Mouse (Mus musculus) gastrocnemius, postnatal 10 days (tissue): ENCODE results near the gene Gpr156. TPM values are rescaled to one million over a fixed set of nuclear protein-coding genes. Genes with fewer than 3 reads are reported as not detected.
"Not testable (repeated sequence)": the region's sequence is repeated elsewhere in the genome, so short reads cannot be mapped to it uniquely, and the experiment has no call there.

Experiments used
- DNase-seq: peaks from one replicate; pipeline ENCODE4 v3.0.0; 2021; ENCODE audit warnings: mixed read lengths
- total RNA-seq, 2 experiments: library from RNA; stranded (reverse); gene quantifications; 2 replicates each; pipeline ENCODE4 v1.2.3; 2021

The Gpr156 gene
- total RNA-seq, 2 experiments from 2014 or later: 0.90 to 1.1 TPM

- no peak for DNase-seq
Observed at GRCm38 (mm10) chr16:38000178-38000577, 83.9 kb downstream of the Gpr156 start.

DNA sequence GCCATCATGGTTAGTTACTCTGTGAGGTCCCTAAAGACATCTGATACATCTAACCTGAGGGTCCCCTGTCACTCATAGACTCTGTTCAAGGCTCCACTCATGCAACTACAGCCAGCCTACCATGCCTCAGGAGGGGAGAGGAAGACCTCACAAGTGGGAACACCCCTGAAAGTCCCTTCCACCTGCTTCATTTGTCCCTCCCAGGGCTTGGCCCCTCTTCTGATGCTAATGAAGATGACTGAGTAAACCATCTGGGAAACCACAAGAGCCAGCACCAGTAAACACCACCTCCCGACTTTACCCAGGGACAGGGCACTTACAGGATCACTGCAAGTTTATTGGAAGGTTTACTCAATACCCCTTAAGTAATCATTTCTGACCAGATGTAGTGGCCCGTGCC is 85.5 kb downstream of the Gpr156 start:
- no peak for DNase-seq

DNA sequence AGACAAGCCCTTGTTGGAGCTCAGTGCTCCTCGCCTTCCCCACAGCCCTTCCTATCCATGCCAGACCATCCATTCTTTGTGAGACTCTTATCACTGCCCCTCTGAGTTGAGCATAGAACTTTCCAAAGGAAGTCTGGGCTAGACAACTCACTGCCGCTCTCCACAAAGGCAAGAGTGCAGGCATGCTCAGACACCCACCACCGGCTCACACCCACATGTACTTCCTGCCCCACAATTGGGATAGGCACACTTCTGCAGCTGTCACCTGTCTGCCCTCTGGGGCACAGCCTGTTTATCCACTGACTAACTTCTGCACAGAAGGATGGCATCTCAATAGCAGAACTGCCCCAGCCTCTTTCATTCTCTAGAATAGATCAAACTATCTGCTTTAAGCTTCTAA is 86.2 kb downstream of the Gpr156 start:
- DNase-seq: no peak

DNA sequence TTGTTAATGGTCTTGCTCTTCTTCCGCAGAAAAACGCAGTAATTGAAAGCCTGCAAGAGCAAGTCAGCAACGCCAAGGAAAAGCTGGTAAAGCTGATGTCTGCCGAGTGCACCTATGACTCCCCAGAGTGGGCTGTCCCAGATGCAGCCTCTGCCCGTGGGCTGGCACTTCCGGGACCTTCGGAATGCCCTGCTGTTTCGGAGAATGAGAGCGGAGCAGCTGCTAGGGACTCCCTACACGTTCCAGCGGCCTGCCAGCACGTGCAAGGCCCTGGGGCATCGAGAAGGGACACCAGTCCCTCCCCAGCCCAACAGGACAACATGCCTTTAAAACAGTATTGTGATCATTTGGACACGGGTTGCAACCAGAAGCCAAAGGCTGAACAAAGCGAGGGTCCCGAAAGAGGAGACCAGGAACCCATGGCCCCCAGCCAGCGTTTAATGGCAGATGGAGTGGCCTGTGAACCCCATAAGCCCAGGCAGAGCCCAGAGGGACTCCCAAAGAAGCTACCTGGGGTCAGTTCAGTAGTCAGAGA is 88.3 kb downstream of the Gpr156 start:
- no peak for DNase-seq

DNA sequence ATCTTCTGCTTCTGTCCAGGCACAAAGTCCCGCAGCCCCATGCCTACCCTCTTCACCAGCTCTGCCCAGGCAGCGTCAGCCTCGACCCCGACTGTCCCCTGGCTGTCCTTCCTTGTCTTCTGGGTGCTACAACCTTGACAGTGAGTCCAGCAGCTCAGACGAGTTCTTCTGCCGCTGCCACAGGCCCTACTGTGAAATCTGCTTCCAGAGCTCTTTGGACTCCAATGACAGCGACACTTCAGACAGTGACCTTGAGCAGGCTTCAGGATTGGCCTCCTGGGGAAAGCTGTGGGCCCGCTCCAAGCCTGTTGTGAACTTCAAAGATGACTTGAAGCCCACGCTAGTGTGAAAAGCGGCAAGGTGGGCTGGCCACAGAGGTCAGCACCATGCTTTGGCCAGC is 89.2 kb downstream of the Gpr156 start:
- DNase-seq: no peak

GRCm38 (mm10) chr16:38008371-38008770 is 92.1 kb downstream of the Gpr156 start:
- DNase-seq: no peak

GRCm38 (mm10) chr16:38009041-38009825 is 92.9 kb downstream of the Gpr156 start:
- no peak for DNase-seq

DNA sequence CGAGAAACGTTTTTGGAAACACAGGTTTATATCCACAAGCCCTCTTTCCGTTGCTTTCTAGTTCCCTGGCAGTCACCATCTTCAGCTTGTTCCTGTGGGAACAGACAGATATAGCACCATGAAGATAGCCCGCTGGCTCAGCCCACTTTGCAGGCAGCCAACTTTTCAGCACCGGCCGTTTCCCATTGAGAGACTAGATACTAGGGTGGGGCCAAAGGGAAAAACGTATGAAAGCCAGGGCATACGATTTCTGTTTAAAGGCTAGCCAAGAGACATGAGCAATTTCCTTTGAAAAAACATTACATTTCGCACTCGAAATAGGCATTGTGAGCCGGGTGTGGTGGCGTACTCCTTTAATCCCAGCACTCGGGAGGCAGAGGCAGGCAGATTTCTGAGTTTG is 95.2 kb downstream of the Gpr156 start:
- DNase-seq: no peak

GRCm38 (mm10) chr16:38012382-38012781 is 96.1 kb downstream of the Gpr156 start:
- DNase-seq: no peak

DNA sequence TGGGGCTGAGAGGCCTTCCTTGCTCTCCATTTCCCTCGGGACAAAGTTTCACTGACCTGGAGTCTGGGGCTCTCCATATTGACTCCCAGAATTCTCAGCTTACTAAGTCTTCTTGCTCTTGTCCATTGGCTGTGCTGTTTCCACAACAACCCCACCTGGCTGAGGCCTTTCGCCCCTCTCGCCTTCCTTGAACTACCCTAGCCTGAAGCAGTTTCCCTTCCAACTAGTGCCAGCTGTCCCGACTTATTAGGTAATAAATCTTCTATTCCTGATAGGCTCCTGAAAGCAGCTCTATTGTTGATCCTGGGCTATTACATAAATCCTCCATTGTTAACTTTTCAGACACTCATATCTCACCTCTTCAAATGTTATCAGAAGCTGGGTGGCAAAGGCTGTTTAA is 96.6 kb downstream of the Gpr156 start:
- no peak for DNase-seq

GRCm38 (mm10) chr16:38014951-38015350 is 98.7 kb downstream of the Gpr156 start:
- DNase-seq: no peak

DNA sequence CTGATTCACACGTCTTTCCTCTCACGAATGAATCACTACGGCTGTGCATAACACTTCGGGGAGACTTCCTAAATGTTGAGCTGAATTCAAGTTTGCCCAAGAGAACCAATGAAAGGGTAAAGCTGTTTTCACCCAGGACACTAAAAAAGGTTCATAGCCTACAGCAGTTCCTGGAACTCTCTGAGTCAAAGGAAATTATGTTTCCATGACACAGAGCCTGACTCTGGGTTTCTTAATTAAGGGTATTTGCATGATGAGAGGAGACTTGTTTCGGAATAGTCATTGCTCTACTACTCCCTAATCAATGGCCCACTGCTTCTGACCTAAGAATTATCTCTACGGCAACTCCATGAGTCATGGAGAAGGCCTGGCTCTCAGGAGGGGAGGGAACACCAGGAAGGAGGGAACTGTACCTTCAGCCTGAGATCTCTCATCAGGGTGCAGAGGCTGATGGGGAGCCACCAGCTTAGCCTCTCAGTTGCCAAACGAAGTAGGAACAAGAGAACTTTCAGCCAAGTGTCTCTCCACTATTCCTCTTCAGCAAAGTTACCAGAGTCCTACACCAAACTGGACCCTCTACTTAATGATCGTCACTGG is 100.7 kb downstream of the Gpr156 start:
- no peak for DNase-seq

GRCm38 (mm10) chr16:38017958-38018376 is 101.7 kb downstream of the Gpr156 start:
- DNase-seq: no peak

DNA sequence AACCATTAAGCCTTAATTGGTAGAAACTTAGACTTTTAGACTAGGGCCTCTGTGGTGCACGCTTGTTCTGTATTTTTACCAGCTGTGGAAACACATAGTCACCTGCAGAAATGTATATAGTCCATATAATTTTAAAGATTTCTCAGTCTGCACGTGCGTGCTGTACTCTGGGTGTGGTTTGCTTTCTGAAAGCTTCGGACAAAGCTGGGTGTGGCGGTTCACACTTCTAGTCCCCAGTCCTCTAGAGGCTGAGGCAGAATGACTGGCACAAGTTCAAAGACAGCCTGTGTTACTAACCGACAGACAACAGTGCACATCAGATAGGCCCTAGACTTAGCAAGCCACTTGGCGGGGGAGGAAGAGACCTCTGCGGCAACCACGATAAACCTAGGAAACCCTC is 116.3 kb downstream of the Gpr156 start:
- DNase-seq: no peak

DNA sequence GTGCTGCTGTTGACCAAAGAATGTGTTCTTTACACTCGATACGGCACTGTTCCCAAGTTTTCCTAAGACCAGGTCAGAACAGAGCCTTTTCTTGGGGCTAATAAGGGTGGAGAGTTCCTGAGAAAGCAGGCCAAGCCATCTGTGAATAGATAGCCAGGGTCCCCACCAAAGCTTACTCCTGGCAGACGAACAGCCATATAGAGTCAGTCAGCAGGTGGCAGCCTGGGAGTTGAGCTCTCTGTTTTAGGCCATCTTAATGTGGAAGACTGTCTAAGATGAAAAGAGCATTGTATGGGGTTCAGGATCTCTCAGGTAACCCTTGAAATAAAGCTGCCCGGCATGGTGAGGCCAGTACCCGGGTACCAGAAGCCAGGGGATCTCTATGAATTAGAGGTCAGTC is 116.8 kb downstream of the Gpr156 start:
- DNase-seq: no peak

GRCm38 (mm10) chr16:38038101-38038500 is 121.8 kb downstream of the Gpr156 start:
- DNase-seq: not testable (repeated sequence)

DNA sequence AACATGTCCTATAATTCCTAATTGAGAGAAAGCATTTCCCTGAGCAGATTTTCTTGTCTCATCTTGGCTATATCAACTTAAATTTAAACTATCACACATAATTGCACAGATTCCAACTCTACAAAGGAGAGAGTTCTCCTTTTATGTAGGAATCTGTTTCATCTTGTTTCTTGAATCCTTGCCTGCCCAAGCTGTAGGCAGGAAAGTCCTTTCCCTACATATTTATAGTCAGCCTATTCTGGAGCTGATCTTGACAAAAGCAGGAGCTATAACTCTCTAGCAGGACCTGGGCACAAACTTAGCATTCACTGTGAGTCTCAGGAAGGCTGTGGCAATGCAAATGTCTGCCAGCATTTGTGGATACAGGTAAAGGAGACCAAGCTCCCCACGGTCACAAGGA is 125.9 kb downstream of the Gpr156 start:
- no peak for DNase-seq

- no peak for DNase-seq
Observed at GRCm38 (mm10) chr16:38044551-38044950, 128.3 kb downstream of the Gpr156 start.

- DNase-seq: no peak
Observed at GRCm38 (mm10) chr16:38047781-38048558, 131.7 kb downstream of the Gpr156 start.
